Mouse (Mus musculus) urinary bladder, postnatal 4 days (tissue): ENCODE measurements around the gene Syngr2.
"Not testable (repeated sequence)": the region's sequence is repeated elsewhere in the genome, so short reads cannot be mapped to it uniquely, and the experiment has no call there.

Experiments used
- DNase-seq, 2 experiments: peaks; one replicate each; pipeline ENCODE4 v3.0.0; 2021 to 2022; ENCODE audit warnings: low spot score in 2 of 2

The Syngr2 gene

DNA sequence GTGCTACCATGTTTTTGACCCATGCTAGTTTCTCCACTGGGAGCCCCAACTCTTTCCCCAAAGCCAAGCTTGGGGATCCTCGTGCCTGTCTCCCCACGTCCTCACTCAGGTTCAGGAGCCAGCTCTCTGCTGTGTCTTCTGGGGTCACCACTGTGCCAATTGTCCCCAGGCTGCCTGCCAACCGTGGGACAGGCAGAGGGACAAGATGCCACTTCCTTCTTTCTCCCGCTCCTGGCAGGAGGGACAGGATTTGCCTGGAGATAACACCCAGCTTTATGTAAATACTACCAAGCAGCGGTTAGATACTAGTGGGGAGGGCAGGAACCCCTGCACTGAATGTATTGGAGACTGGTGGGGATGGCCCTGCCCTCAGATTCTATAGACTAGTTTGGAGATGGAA, 4.4 kb downstream of the Syngr2 start:
- DNase-seq, result no peak

DNA sequence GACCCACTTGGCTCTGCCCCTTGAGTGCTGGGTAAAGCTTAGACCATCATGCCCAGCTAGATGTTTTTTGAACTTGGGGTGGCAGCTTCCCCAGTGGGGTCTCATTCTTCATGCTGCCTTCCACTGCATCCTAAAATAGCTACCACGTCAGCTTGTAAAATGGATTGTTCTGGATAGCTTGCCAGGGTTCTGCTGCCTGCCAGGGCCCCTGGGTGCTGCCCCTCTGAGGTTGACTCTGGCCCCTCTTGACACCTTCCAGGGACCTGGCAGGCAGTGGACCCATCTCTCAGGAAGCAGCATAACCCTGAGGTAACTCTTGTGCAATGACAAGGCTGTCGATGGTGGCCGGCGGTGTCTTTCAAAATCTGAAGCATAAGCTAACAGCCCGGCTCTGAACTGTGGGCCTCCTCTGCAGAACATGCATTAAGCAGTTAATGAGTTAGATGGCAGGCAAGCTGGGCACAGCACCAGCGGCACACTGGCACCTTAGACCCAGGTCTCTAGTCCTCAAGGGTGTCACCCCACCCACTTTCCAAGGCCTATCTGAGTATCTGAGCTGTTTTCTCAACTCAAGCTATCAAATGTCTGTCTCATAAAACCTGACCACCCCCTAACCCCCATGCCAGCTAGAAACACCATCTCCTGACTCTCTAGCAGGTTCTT, 5.4 kb downstream of the Syngr2 start:
- DNase-seq, result no peak

GRCm38 (mm10) chr11:117815850-117816249, 6.4 kb downstream of the Syngr2 start:
- DNase-seq, result not testable (repeated sequence)

GRCm38 (mm10) chr11:117816389-117816996, 7.0 kb downstream of the Syngr2 start:
- no peak for DNase-seq

DNA sequence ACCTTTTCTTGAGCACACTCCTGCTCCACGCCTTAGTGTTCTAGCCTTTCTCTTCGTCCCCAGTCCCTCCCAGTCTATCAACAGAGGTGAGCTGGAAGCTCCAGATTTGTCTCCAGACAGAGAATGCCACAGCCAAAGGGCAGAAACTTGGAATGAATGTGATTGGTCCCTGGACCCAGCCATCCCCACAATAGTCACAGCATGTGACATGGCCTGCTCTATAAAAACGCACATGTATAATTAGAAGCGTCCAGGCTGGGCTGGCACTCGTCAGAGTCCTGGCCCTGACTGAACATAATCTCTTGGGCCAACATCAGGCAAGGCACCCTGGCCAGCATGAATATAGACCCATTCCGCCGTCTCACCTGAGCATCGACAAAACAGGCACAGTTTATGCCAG, 9.6 kb downstream of the Syngr2 start:
- DNase-seq, result no peak

- no peak for DNase-seq
Measured at GRCm38 (mm10) chr11:117820173-117820572, 10.7 kb downstream of the Syngr2 start.

DNA sequence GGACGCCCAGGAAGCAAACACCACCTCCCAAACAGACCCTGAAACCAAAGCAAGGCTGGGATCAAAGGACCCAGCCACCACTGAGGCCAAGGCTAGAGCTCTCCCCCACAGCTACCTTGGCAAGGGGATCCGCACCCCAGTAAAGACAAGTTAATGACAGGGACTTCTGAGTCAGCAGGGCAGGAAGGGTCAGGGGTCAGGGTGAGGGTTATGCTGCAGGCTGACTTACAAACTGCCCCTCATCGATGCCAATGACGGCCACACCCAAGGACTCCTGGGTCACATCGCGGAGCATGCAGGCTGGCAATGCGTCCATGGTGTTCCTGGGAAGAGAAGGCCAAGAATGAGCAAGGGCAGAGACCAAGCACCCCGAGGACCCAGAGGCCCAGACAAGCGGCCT, 12.4 kb downstream of the Syngr2 start:
- DNase-seq, result no peak

- DNase-seq, result peak in 1 of 2 experiments; percentile 41
Measured at GRCm38 (mm10) chr11:117822728-117823241, 13.3 kb downstream of the Syngr2 start.

DNA sequence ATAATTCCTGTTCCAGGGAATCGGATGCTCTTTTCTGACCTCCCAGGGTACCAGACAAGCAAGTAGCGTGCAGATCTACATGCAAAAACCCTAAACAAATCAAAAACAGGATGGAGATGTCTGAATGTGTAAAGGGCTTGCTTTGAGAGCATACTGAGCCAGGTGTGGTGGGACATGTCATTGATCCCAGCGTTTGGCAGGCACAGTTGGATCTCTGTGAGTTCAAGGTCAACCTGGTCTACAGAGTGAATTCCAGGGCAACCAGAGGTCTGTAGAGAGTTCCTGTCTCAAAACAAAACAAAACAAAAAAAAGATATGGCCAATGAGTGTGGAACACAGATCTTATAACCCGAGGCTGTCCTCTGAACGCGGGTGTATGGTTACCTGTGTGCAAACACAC, 13.9 kb downstream of the Syngr2 start:
- no peak for DNase-seq

GRCm38 (mm10) chr11:117824060-117824969, 14.8 kb downstream of the Syngr2 start:
- DNase-seq, result peak; percentile 73 to 83

- DNase-seq, result peak; percentile 74 to 79
Measured at GRCm38 (mm10) chr11:117825333-117826101, 16.0 kb downstream of the Syngr2 start, which contains the start of the genes Afmid and Tk1. Gene Afmid, plus strand, starts transcription at chr11:117825924. Gene Tk1, minus strand, starts transcription at chr11:117826092.

- DNase-seq, result no peak
Measured at GRCm38 (mm10) chr11:117826164-117826563, 16.7 kb downstream of the Syngr2 start.

GRCm38 (mm10) chr11:117826916-117827315, 17.4 kb downstream of the Syngr2 start:
- DNase-seq, result no peak

DNA sequence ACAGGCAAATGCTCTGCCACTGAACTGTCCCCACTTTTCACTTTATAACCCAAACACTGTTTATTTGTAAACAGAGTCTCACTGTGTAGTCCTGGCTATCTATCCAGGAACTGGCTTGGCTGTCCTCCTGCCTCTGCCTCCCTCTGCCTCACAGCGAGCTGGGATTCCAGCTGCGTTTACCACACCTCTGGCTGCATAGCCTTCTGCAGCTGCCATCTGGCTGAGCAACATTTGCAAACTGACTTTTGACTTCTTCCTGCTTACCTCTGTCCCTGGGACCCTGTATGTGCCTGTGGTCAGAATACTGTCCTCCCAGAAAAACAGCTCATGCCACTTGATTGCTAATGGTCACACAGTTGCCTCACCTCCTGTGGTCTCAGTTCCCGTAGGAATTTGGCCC, 17.9 kb downstream of the Syngr2 start:
- no peak for DNase-seq

- no peak for DNase-seq
Measured at GRCm38 (mm10) chr11:117828149-117828887, 18.9 kb downstream of the Syngr2 start.

DNA sequence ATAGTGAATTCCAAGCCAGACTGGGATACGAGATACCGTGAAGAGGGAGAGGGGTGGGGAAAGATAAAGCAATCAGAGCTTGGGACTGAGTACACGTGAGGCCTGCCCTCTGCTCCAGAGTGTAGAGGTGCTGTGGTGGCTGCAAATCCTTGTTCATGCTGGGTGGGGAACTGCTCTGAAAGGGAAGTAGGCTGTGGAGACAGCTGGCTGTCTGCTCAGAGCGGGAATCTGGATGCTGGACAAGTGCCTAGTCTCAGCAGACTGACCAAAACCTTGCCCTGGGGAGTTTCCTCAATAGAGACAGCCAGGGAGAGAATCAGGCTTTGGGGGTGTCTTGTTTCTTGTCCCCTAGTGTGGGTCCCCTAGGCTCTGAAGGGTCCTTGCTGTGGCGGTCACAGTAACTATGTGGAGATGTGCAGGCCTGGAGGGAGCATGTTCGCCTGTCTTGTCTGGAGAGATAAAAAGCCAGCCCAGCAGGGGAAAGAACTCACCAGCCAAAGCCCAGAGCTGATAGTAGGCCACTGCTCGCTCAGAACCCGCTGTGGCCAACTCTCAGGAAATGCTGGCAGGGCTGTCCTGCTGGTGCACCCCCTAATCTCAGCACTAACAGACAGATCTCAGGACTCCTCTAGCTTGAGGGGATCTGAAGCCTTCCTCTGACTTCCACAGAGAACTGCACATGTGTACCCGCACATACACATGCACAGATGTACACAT, 19.6 kb downstream of the Syngr2 start:
- DNase-seq, result peak in 1 of 2 experiments; percentile 47

DNA sequence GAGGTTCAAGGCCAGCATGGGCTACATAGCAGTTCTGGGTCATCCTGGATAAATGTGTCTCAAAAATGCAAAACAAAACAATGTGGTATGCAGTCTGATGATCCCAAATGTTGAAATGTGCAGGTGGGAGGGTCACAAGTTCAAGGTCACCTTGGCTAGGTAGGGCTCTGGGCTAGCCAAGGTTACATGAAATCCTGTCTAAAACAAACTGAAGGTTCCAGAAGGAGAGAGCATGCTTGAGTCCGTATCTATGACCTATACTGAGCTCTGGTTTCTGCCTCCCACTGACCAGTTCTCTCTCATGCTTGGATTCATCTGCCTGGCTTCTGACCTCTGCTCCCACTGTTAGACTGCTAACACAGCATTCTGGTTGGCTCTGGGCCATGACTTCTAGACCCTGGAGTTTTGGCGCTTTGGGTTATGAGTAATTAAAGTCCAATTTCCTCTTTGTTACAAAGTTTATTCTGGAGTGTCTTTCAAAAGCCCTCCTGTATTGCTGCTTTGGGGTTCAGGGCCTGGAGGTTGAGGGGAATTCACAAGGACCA, 20.3 kb downstream of the Syngr2 start:
- DNase-seq, result no peak

DNA sequence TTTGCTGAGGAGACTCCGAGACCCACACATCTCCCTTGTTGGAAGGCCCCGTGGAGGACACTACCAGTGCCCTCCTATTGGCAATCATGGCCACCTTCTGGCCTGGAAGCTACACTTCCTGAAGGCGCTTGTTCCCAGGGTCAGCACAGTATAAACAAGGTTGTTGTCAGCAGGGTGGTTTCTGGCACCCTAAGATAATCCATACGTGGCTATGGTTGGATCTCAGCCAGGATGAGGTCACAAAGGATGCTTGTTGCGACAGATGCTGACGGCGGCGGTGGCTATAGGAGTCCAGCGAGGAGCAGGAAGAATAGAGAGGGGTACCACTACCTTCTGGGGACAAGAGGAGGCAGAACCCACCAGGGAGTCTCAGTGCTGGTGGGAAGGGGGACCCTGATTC, 20.9 kb downstream of the Syngr2 start:
- DNase-seq, result no peak

GRCm38 (mm10) chr11:117832086-117832969, 22.9 kb downstream of the Syngr2 start:
- peak; percentile 59 to 83 for DNase-seq
